ENCODE assay signal across 20 mouse cellular contexts in the genomic region with DNA sequence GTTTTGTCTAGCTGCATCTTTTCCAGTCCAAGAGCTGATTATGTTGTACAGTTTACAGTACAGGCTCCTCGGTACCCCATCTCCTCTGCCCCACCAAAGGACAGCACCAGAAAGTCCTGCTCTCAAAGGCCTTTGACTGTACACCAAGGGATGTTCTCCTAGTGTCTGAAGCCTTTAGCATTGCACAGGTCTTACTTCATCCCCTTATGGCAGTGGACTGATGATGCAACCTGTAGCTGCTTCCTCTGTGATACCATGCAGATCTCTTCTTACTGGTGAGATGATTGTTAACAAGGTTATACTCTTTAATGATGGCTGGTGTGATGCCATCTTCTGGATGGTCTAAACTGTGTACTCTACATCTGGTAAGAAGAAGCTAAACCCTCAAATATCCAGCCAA.
A peak's percentile ranks its signal among the peaks of the same experiment; 100 is the strongest.
DNase-seq lines count a peak whose midpoint lies in the region; ATAC-seq and TF ChIP-seq lines count a peak whose summit lies in the region.
"Had no signal": no experiment of that assay in that cellular context is flagged by ENCODE, and none has a peak within 500 bp of the region (broad histone marks: within the 10 kb centered on the region; RNA-seq: fewer than 3 reads in every experiment).

No protein-coding gene starts in this region.

- H3K27me3 ChIP-seq in myocyte (ENCODE audit: control insufficient read depth, insufficient read depth, insufficient read length): no peaks in the 10 kb centered on the region
- H3K27me3 ChIP-seq: embryonic facial prominence, embryonic 12.5 days; forebrain, embryonic 13.5 days; forebrain, embryonic 15.5 days had no signal

- H3ac ChIP-seq in myocyte (ENCODE audit: control insufficient read depth, insufficient read length): no peak overlapping the region

- H3K4me3 ChIP-seq in myocyte: no peak overlapping the region
- H3K4me3 ChIP-seq: embryonic facial prominence, embryonic 10.5 days; embryonic facial prominence, embryonic 12.5 days; forebrain, embryonic 13.5 days; forebrain, embryonic 15.5 days had no signal

- no peaks in the 10 kb centered on the region for H3K36me3 ChIP-seq in myocyte (ENCODE audit: control insufficient read depth, insufficient read depth)
- H3K36me3 ChIP-seq: embryonic facial prominence, embryonic 10.5 days; embryonic facial prominence, embryonic 12.5 days; forebrain, embryonic 15.5 days had no signal

- TF ChIP-seq POLR2A in myocyte (IDR thresholded peaks at IDR 0.05; ENCODE audit: insufficient read length, low read depth): no peak

- H3K4me2 ChIP-seq in myocyte (ENCODE audit: low read depth): no peak overlapping the region
- H3K4me2 ChIP-seq: embryonic facial prominence, embryonic 12.5 days; forebrain, embryonic 13.5 days; forebrain, embryonic 15.5 days had no signal

- 0 out of 2 replicates have a peak, but pooled peaks have one; percentile 22 for ATAC-seq in common myeloid progenitor, adult 5-6 weeks (replicated peaks; ENCODE audit: low read depth, poor library complexity, severe bottlenecking)
- peak; percentile 95 for ATAC-seq in granulocyte monocyte progenitor cell, adult 5-6 weeks (replicated peaks; ENCODE audit: poor library complexity, severe bottlenecking)
- peak; percentile 97 for ATAC-seq in megakaryocyte progenitor cell, adult 5-6 weeks (replicated peaks; ENCODE audit: poor library complexity)
- ATAC-seq: forebrain, embryonic 13.5 days; forebrain, embryonic 15.5 days; forebrain, postnatal 0 days had no signal

- no peak for DNase-seq in urinary bladder, adult 2 months (ENCODE audit: low spot score)
- DNase-seq in gastrocnemius, adult 8-10 months (ENCODE audit: low spot score in 2 of 2): no peak
- no peak for DNase-seq in spleen, adult 18-20 months
- DNase-seq: adrenal gland, adult 2 months; adrenal gland, postnatal 14 days; adrenal gland, postnatal 36 days; cerebellum, adult 11-12 months; cerebellum, adult 2 months; cerebellum, adult 9-10 months; cerebellum, postnatal 10 days; cerebellum, postnatal 25 days; forebrain, postnatal 0 days had no signal

- H3K79me2 ChIP-seq in myocyte (ENCODE audit: control insufficient read depth, insufficient read depth): no peaks in the 10 kb centered on the region

TF ChIP-seq in myocyte, 11 proteins besides CTCF, POLR2A, EP300 and RAD21:
- TF ChIP-seq SRF (IDR thresholded peaks at IDR 0.05; ENCODE audit: control insufficient read depth, insufficient read length, low read depth) (no peak), TCF3 (IDR thresholded peaks at IDR 0.05; ENCODE audit: insufficient read length, low read depth) (no peak), USF1 (IDR thresholded peaks at IDR 0.05; ENCODE audit: low read depth) (no peak), REST (IDR thresholded peaks at IDR 0.05; ENCODE audit: insufficient read depth, insufficient read length) (no peak), CEBPB (IDR thresholded peaks at IDR 0.05; ENCODE audit: insufficient read depth, poor library complexity, severe bottlenecking) (peak; percentile 77; the same call in 1 of the 2 replicates), MYOD1 (IDR thresholded peaks at IDR 0.05; ENCODE audit: control insufficient read depth in 1 of 3, insufficient read length in 2 of 3, low read depth in 2 of 3) (no peak), MYOG (IDR thresholded peaks at IDR 0.05; ENCODE audit: control insufficient read depth in 1 of 3, insufficient read depth in 1 of 3, insufficient read length in 2 of 3, low read depth in 2 of 3) (no peak)

Comparison
In these comparisons a context has a peak if more than half of its experiments do, and no peak if none do; other contexts are left out.
1. ATAC-seq: peak in every context shown above with its lines; median percentile 97 in megakaryocyte progenitor cell, adult 5-6 weeks; 95 in granulocyte monocyte progenitor cell, adult 5-6 weeks; 22 in common myeloid progenitor, adult 5-6 weeks.